Mouse (Mus musculus) stomach, embryonic 15.5 days (tissue): Measurements from ENCODE around the gene Mlip. TPM values are rescaled to one million over a fixed set of nuclear protein-coding genes. Genes with fewer than 3 reads are reported as not detected.

Experiments
- ATAC-seq: fragments of 200-750 bp; cut with Nextera tagmentation; 2 replicates; pipeline ENCODE4 v1.8.0; 2017; ENCODE audit warnings: low read depth, moderate number of reproducible peaks, moderate TSS enrichment; ENCODE audit not compliant: insufficient read depth, low FRiP score
- H3K27ac ChIP-seq: fragments of 300-500 bp; sonication (generic); 2 replicates; pipeline ENCODE4 v1.5.1; 2015; ENCODE audit warnings: mild to moderate bottlenecking, inconsistent platforms
- H3K27me3 ChIP-seq: fragments of 300-500 bp; sonication (generic); replicated peaks from 2 replicates; pipeline ENCODE4 v1.6.1; 2015; ENCODE audit warnings: inconsistent platforms
- H3K36me3 ChIP-seq: fragments of 300-500 bp; sonication (generic); 2 replicates; pipeline ENCODE4 v1.6.1; 2015; ENCODE audit warnings: inconsistent platforms
- H3K4me1 ChIP-seq: fragments of 300-500 bp; sonication (generic); 2 replicates; pipeline ENCODE4 v1.6.1; 2015; ENCODE audit warnings: inconsistent platforms
- H3K4me2 ChIP-seq: fragments of 300-500 bp; sonication (generic); 2 replicates; pipeline ENCODE4 v1.6.1; 2015; ENCODE audit warnings: mild to moderate bottlenecking, inconsistent platforms
- H3K4me3 ChIP-seq: fragments of 300-500 bp; sonication (generic); replicated peaks from 2 replicates; pipeline ENCODE4 v1.5.1; 2015; ENCODE audit warnings: inconsistent platforms
- H3K9ac ChIP-seq: fragments of 300-500 bp; sonication (generic); 2 replicates; pipeline ENCODE4 v1.6.1; 2015; ENCODE audit warnings: inconsistent platforms
- H3K9me3 ChIP-seq: fragments of 300-500 bp; sonication (generic); 2 replicates; pipeline ENCODE4 v1.6.1; 2016; ENCODE audit warnings: inconsistent platforms
- WGBS: fragments of 180-500 bp; shearing (Covaris S2); methylation state at CpG from one replicate; pipeline ENCODE4 v1.1.7; 2015; 5-methylcytosine and 5-hydroxymethylcytosine counted together
- polyA plus RNA-seq: library from polyadenylated mRNA; unstranded; fragments of >200 nt; fragmentation: Nextera tagmentation; extraction: Ambion mirVana; gene quantifications from 2 replicates; pipeline ENCODE4 v1.2.1, GENCODE M21; 2015

Gene Mlip
- polyA plus RNA-seq, result 0.59 and 0.64 TPM in 2 replicates

GRCm38 (mm10) chr9:77352432-77353175 is at the start of gene Mlip:
TSS of gene Mlip (minus strand) at chr9:77352969.
- WGBS, result 54% methylated on average over 14 of the region's 14 CpGs
- no peak within 1 kb of the TSS for H3K27ac ChIP-seq
- no peaks in the 10 kb centered on the region for H3K4me1 ChIP-seq
- H3K27me3 ChIP-seq, result no peaks in the 10 kb centered on the region
- no peak within 1 kb of the TSS for H3K4me3 ChIP-seq
- H3K9me3 ChIP-seq, result no peaks in the 10 kb centered on the region
- no peak within 1 kb of the TSS for H3K4me2 ChIP-seq
- no peaks in the 10 kb centered on the region for H3K36me3 ChIP-seq
- H3K9ac ChIP-seq, result no peak within 1 kb of the TSS
- no peak for ATAC-seq

GRCm38 (mm10) chr9:77399801-77400200 is 47.0 kb upstream of the Mlip start:
- ATAC-seq, result no peak
- WGBS, result 85% methylated on average over 5 of the region's 5 CpGs
- H3K27me3 ChIP-seq, result no peaks in the 10 kb centered on the region
- no peak overlapping the region for H3K4me2 ChIP-seq
- H3K4me1 ChIP-seq, result no peaks in the 10 kb centered on the region
- no peak overlapping the region for H3K9ac ChIP-seq
- H3K9me3 ChIP-seq, result no peaks in the 10 kb centered on the region
- no peaks in the 10 kb centered on the region for H3K36me3 ChIP-seq
- H3K27ac ChIP-seq, result no peak overlapping the region
- H3K4me3 ChIP-seq, result no peak overlapping the region

GRCm38 (mm10) chr9:77398856-77399631 is 46.3 kb upstream of the Mlip start:
- Histone ChIP-seq H3K27me3 (no peaks in the 10 kb centered on the region), H3K4me1 (no peaks in the 10 kb centered on the region), H3K4me2 (no peak overlapping the region), H3K9me3 (no peaks in the 10 kb centered on the region), H3K4me3 (no peak overlapping the region), H3K9ac (no peak overlapping the region), H3K27ac (no peak overlapping the region), H3K36me3 (no peaks in the 10 kb centered on the region)
- ATAC-seq, result no peak
- WGBS, result 72% methylated on average over 13 of the region's 13 CpGs

GRCm38 (mm10) chr9:77397027-77397426 is 44.3 kb upstream of the Mlip start:
- no peaks in the 10 kb centered on the region for H3K27me3 ChIP-seq
- H3K36me3 ChIP-seq, result no peaks in the 10 kb centered on the region
- no peak overlapping the region for H3K27ac ChIP-seq
- H3K4me1 ChIP-seq, result no peaks in the 10 kb centered on the region
- no peak overlapping the region for H3K4me3 ChIP-seq
- no peak for ATAC-seq
- no peak overlapping the region for H3K4me2 ChIP-seq
- H3K9ac ChIP-seq, result no peak overlapping the region
- no peaks in the 10 kb centered on the region for H3K9me3 ChIP-seq
- 43% methylated on average over 4 of the region's 4 CpGs for WGBS

GRCm38 (mm10) chr9:77391248-77391647 is 38.5 kb upstream of the Mlip start:
- Histone ChIP-seq H3K4me1 (no peaks in the 10 kb centered on the region), H3K27me3 (no peaks in the 10 kb centered on the region), H3K4me3 (no peak overlapping the region), H3K36me3 (no peaks in the 10 kb centered on the region), H3K27ac (no peak overlapping the region), H3K9me3 (no peaks in the 10 kb centered on the region), H3K9ac (no peak overlapping the region), H3K4me2 (no peak overlapping the region)
- no peak for ATAC-seq
- WGBS, result 92% methylated on average over 10 of the region's 10 CpGs

- Histone ChIP-seq H3K36me3 (no peaks in the 10 kb centered on the region), H3K4me3 (no peak overlapping the region), H3K27ac (no peak overlapping the region), H3K9ac (no peak overlapping the region), H3K4me1 (no peaks in the 10 kb centered on the region), H3K9me3 (no peaks in the 10 kb centered on the region), H3K4me2 (no peak overlapping the region), H3K27me3 (no peaks in the 10 kb centered on the region)
- WGBS, result 77% methylated on average over 8 of the region's 8 CpGs
- no peak for ATAC-seq
Measured at GRCm38 (mm10) chr9:77388956-77389355, 36.2 kb upstream of the Mlip start.

- Histone ChIP-seq H3K27me3 (no peaks in the 10 kb centered on the region), H3K4me3 (no peak overlapping the region), H3K9ac (no peak overlapping the region), H3K4me1 (0 out of 2 replicates have a peak, but pooled peaks cover 4% of the 10 kb centered on the region), H3K27ac (no peak overlapping the region), H3K9me3 (no peaks in the 10 kb centered on the region), H3K36me3 (no peaks in the 10 kb centered on the region), H3K4me2 (no peak overlapping the region)
- WGBS, result 29% methylated on average over 1 of the region's 1 CpGs
- ATAC-seq, result no peak
Measured at GRCm38 (mm10) chr9:77386751-77387150, 34.0 kb upstream of the Mlip start.

- Histone ChIP-seq H3K9ac (no peak overlapping the region), H3K36me3 (no peaks in the 10 kb centered on the region), H3K4me3 (no peak overlapping the region), H3K4me2 (no peak overlapping the region), H3K27me3 (no peaks in the 10 kb centered on the region), H3K4me1 (0 out of 2 replicates have a peak, but pooled peaks cover 4% of the 10 kb centered on the region), H3K9me3 (no peaks in the 10 kb centered on the region), H3K27ac (no peak overlapping the region)
- ATAC-seq, result no peak
- 79% methylated on average over 12 of the region's 12 CpGs for WGBS
Measured at GRCm38 (mm10) chr9:77385611-77386010, 32.8 kb upstream of the Mlip start.

- 82% methylated on average over 9 of the region's 9 CpGs for WGBS
Measured at GRCm38 (mm10) chr9:77384651-77385050, 31.9 kb upstream of the Mlip start.

GRCm38 (mm10) chr9:77383951-77384350 is 31.2 kb upstream of the Mlip start:
- no peak overlapping the region for H3K9ac ChIP-seq
- no peak overlapping the region for H3K27ac ChIP-seq

More at GRCm38 (mm10) chr9:77384651-77385050, 31.9 kb upstream of the Mlip start:
- Histone ChIP-seq H3K4me3 (no peak overlapping the region), H3K9me3 (no peaks in the 10 kb centered on the region), H3K4me2 (no peak overlapping the region), H3K9ac (no peak overlapping the region), H3K27me3 (no peaks in the 10 kb centered on the region), H3K36me3 (no peaks in the 10 kb centered on the region), H3K27ac (no peak overlapping the region), H3K4me1 (0 out of 2 replicates have a peak, but pooled peaks cover 4% of the 10 kb centered on the region)
- ATAC-seq, result no peak

GRCm38 (mm10) chr9:77382514-77382913 is 29.7 kb upstream of the Mlip start:
- ATAC-seq, result no peak
- Histone ChIP-seq H3K9ac (no peak overlapping the region), H3K4me2 (no peak overlapping the region), H3K4me1 (0 out of 2 replicates have a peak, but pooled peaks cover 4% of the 10 kb centered on the region), H3K9me3 (no peaks in the 10 kb centered on the region), H3K27ac (no peak overlapping the region), H3K4me3 (no peak overlapping the region), H3K36me3 (no peaks in the 10 kb centered on the region), H3K27me3 (no peaks in the 10 kb centered on the region)
- 41% methylated on average over 3 of the region's 3 CpGs for WGBS

More at GRCm38 (mm10) chr9:77383951-77384350, 31.2 kb upstream of the Mlip start:
- H3K4me1 ChIP-seq, result 0 out of 2 replicates have a peak, but pooled peaks cover 4% of the 10 kb centered on the region
- H3K27me3 ChIP-seq, result no peaks in the 10 kb centered on the region
- no peaks in the 10 kb centered on the region for H3K9me3 ChIP-seq
- H3K36me3 ChIP-seq, result no peaks in the 10 kb centered on the region
- WGBS, result 80% methylated on average over 4 of the region's 4 CpGs
- ATAC-seq, result no peak
- no peak overlapping the region for H3K4me3 ChIP-seq
- no peak overlapping the region for H3K4me2 ChIP-seq

GRCm38 (mm10) chr9:77381565-77381964 is 28.8 kb upstream of the Mlip start:
- H3K4me1 ChIP-seq, result 0 out of 2 replicates have a peak, but pooled peaks cover 4% of the 10 kb centered on the region
- WGBS, result 13% methylated on average over 5 of the region's 5 CpGs

More at GRCm38 (mm10) chr9:77381565-77381964, 28.8 kb upstream of the Mlip start:
- Histone ChIP-seq H3K27ac (no peak overlapping the region), H3K36me3 (no peaks in the 10 kb centered on the region), H3K27me3 (no peaks in the 10 kb centered on the region), H3K9me3 (no peaks in the 10 kb centered on the region), H3K4me2 (no peak overlapping the region), H3K4me3 (no peak overlapping the region), H3K9ac (no peak overlapping the region)
- ATAC-seq, result no peak
